Mouse (Mus musculus) thymus, postnatal 36 days (tissue): ENCODE measurements around the gene Thy1.
A peak's percentile ranks its signal among the peaks of the same experiment; 100 is the strongest.

Experiments used
- DNase-seq, 2 experiments: peaks; one replicate each; pipeline ENCODE4 v3.0.0; 2022; ENCODE audit warnings: mixed read lengths in 2 of 2

Thy1 gene

DNA sequence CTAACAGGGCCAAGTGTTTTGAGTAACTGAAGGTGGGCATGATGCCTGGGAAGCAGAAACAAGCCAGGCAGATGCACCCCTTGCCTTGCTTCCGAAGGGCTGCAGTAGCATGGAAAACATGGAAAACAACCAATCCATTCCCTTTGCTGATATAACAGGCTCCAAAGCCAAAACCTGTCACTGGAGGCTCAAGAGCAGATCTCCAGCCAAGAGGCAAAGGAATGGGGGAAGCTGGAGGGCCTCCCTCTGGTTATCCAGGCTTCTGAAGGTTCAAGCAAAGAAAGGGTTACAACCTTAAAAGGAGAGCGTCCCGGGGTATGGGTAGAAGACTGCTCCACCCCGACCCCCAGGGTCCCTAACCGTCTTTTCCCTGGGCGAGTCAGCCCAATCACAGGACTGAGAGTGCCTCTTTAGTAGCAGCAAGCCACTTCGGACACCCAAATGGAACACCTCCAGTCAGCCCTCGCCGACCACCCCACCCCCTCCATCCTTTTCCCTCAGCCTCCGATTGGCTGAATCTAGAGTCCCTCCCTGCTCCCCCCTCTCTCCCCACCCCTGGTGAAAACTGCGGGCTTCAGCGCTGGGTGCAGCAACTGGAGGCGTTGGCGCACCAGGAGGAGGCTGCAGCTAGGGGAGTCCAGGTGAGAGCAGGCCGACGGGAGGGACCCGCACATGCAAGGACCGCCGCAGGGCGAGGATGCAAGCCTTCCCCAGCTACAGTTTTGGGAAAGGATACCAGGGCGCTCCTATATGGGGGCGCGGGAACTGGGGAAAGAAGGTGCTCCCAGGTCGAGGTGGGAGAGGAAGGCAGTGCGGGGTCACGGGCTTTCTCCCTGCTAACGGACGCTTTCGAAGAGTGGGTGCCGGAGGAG is at the start of gene Thy1:
Gene Thy1, plus strand, starts transcription at position 549 of the 872 bp plus-strand sequence.
- DNase-seq: peak; percentile 85 to 91

DNA sequence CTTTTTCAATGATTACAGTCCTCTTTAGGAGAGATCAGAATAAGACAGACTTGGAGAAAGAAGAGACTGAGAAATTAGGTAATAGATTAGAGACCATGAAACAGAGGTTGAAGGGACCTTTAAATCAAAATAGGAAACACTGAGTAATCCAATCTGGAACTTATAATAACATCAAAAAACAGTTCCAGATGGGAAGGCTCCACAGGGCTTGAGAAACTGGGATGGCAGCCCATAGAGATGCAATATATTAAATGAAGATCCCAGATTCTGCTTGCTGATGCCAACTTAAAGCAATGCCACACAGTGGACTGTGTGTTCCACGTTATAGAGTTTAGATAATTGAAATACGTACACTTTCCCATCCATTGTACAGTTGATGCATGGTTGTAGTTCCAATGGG is 45.5 kb upstream of the Thy1 start:
- no peak for DNase-seq

DNA sequence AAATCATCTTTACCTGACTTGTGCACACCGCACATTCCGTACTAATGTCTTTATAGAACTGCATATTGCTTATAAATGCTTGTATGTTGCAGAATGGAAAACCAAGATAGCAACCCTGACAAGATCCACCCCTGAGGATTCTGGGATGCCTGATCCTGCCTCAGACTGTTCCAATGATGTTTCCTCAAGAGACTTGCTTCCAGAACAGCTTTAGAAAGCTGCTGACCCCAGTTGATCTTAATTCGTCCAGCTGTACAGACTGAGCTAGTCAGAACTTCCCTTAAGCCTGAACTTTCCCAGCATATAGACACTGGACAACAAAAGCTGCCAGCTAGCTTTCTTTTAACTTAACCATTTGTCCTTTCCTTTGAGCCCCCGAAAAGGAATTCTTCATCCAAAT is 44.3 kb upstream of the Thy1 start:
- no peak for DNase-seq

DNA sequence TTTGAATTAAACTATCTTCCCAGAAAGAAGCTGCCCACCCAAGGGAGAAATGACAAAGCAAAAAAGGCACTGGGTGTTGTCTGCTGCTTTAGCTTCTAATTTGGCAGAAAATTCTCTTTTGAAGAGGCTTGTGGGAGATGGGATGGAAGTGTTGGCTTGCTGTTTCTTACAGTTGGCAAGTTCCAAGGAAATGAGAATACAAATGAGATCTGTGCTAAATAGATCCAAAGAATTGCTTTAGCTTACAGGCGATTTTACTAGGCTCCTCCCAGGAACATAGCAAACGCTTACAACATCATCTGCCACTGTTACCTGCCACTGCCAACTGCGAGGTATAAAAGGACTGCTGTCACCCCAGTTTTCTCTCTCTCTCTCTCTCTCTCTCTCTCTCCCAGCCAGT is 38.8 kb upstream of the Thy1 start:
- DNase-seq: no peak

DNA sequence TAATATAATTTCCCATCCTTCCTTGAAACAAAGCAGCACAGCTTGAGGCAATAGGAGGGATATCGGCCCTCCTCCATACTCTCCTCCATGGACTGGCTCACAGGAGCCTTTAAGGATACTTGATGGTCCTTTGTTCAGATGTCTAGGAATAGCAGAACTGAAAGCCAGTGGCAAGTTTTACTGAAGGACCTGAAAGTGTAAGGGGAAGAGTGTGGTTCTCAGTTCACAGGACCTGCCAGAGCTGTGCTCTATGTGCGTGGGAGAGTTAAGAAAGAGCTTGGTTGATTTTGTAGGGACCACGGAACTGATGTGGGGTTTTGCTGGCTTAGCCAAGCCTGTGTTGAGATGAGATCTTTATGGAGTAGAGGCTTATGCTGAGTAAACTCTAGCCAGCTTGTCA is 37.9 kb upstream of the Thy1 start:
- no peak for DNase-seq

DNA sequence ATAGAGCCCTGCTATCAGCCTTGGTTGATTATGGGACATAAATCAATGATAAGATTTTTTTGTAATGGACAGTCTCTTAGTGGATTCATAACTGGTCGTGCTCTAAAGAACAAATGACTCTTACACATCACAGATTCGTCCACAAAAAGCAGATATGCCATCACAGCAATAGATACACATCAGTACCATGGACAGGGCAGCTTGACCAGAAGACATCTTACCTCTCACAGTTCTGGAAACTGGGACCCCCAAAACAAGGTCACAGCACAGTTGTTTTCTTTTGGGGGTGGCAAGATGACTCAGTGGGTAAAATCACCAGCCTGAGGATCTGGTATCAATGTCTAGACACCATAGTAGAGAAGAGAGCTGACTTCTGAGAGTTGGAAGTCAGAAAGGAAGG is 35.9 kb upstream of the Thy1 start:
- DNase-seq: no peak

DNA sequence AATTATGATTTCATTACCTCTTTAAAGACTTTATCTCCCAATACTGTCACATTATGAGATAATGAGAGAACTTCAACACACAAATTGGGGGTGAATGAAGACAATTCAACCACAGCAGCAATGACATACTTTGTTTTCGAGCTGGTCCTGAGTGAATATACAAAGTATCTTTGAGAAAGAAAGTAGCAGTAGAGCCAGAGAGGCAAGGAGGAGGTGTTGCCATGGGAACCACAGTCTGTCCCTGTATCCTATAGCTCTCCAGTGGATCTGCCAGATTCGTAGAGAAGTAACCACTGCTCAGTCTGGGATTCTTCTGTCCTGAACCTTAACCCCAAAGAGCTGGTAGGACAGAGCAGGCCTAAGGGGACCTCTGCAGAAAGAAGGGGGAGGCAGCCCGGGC is 35.2 kb upstream of the Thy1 start:
- no peak for DNase-seq

DNA sequence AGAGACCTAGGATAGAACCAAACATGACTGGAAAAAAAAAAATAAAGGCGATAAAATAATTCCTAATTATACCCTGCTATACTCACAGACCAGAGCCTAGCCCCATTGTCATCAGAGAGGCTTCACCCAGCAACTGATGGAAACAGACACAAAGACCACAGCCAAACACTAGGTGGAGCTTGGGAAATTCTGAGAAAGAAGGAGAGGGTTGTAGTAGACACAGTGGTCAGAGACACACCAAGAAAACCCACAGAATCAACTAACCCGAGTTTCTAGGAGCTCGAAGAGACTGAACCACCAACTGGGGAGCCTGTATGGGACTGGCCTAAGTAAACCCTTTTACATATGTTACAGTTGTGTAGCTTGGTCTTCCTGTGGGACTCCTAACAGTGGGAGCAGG is 32.3 kb upstream of the Thy1 start:
- DNase-seq: no peak

DNA sequence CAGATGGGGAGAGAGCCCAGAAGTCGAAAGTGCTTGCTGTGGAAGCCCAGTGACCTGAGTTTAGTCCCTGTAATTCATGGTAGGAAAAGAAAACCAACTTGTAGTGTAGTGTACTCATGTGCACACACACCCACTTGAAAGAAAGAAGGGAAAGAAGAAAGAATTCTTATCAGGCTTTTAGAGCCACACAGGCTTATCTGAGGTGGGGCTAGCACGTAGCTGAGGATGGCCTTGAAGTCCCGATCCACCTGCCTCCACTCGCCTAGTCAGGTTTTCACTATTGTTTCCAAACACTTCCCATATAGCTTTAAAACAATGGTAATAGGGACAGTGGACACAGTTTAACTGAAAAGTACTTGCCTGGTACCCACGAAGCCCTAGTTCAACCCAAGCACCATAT is 31.5 kb upstream of the Thy1 start:
- DNase-seq: no peak

DNA sequence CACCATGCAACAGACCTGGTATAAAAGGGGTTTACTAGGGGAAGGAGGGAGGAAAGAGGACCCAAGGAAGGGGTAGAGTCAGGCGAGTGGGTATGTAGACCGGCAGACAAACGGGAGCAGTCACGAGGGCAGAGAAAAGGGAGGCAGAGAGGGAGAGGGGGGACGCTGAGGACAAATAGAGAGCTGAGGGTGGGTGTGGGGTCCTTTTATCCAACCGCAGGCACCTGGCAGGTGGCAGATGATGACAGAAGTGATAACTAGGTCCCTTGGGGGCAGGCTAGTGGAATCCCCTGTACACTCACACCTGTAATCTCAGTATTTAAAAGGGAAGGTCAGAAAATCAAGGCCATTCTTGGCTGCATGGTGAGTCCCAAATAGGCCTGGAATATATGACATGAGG is 31.0 kb upstream of the Thy1 start:
- peak; percentile 75 to 88 for DNase-seq

DNA sequence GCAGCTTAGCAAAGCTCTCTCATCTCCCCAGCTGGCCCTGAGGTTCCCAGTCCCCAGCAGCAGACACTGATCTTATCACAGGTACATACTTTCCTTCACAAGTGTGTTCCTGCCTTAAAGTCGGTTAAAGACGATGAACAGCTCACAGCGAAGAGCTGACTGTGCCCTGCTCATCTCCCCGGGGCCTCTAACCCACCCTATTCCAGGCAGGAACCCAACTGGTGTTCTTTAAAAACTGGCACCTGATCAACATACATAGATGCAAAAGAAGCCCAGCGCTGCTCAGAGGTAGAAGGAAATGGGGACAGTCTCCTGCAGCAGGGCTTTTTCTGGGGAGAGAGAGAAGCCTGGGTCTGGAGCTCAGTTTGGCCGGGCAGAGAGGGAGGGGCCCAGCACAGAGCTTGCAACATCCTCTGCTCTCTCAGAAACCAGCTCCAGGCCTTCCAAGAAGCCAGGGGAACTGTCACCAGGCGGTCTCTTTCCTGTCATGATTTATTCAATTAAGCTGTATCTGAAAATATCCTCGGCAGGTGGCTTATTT is 30.4 kb upstream of the Thy1 start:
- peak; percentile 61 to 75 for DNase-seq

DNA sequence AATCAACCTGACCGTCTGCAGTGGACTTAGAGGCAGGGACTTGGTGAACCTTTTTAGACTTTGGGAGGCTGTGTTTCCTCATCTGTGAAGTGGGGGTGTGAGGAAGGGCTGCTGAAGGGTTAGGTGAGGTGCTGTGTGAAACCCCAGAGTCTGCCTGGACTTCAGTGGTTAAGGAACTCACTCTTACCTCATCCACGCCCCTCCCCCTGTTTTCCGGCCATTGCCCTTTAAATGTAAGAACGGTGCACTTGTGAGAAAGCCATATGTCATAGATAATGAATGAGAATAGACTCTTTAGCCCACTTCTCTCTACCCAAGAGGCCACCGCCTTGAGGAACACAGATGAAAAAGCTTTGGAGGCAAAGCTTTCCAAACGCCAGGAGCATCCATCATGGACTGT is 29.4 kb upstream of the Thy1 start:
- DNase-seq: peak in 1 of 2 experiments; percentile 59

DNA sequence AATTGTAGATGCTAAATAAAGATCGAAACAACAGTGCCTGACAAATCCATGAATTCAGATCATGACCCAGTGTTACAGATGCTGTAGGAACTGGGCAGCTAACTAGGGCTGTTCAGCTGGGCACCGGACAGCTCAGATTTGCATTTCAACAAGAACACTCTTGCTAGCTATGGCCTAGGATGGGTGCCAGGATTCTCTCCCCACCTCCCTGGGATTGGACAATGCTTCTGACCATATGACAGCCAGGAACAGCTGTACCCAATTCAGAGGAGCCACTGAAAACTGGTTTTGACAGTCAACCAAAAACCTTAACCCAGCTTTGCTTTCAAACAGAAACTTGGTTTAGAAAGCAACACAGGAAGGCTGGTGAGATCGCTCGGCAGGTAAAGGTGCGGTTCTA is 26.9 kb upstream of the Thy1 start:
- DNase-seq: no peak

DNA sequence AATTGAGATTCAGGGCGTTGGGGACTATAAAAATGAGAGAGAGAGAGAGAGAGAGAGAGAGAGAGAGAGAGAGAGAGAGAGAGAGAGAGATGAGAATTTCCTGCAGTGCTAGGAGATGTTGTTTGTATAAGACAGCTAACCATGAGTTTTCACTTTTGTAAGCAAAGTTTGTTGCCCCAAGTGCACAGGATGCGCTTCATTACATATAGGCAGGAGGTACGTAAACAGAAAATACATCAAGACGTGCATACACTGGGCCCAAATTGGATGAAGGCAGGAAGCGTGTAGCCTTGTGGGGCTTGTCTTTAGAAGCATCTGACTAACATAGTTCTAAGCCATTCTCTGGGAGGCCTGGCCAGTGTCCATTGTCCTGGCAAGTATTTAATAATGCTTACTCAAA is 25.3 kb upstream of the Thy1 start:
- DNase-seq: no peak

DNA sequence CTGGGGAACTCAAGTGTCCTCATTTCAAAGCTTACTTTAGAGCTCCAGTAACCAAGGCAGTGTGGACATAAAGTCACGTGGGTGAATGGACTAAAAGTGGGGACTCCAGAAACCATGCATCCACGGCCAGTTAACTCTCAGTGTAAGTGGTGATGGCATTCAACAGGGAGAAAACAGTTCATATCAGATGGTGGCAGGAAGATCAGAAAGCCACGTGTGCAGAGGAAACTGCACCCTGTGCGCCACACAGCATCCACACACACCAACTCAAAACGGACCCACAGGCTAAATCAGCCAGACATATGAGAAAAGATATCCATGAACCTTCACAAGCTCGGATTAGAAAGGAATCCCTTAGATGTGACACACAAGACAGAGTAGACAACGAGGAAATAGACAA is 23.2 kb upstream of the Thy1 start:
- peak; percentile 62 to 71 for DNase-seq

DNA sequence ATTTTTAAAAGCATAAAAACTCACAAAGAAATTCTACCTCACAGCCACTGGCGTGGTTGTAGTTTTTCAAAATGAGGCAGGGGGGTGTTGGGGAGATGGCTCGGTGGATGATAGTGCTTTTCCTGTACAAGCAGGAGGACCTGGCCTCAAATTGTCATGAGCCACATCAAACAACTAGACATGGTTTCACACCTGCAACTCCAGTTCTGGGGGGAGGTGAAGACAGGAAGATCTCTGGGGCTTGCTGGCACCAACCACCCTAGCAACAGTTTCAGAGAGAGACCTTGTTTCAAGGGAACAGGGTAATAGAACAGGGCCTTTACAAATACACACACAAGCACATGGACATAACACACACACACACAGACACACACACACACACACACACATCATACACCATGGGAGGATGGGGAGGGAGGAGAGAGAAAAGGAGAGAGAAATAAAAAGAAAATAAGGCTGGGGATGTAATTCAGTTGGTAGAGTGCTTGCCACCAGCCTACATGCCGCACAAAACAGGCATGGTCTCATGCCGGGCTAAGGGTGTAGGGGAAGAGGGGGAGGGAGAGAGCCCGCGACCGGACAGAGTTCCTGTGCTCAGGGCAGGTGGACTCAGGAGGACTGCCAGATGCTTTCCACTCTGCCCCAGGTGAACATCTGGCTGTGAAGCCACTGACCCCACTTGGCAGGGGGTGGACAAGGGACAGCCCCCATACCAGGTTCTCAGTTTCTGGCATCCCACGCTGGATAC is 20.9 kb upstream of the Thy1 start:
- DNase-seq: peak; percentile 73 to 86

DNA sequence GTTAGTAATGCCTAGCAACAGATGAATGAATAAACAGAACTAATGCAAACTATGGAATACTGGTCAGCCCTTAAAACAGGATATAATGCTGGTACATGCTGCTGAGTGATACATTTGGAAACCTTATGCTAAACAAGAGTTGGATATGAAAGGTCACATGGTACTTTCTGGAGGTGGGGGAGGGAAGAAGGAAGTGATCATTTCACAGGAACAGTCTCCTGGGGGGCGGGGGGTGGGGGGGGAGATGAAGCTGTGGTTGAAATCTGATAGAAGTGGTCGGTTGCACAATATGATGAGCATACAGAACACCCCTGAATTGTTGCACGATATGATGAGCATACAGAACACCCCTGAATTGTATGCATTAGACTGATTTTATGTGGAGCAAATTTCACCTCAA is 19.1 kb upstream of the Thy1 start:
- DNase-seq: no peak

DNA sequence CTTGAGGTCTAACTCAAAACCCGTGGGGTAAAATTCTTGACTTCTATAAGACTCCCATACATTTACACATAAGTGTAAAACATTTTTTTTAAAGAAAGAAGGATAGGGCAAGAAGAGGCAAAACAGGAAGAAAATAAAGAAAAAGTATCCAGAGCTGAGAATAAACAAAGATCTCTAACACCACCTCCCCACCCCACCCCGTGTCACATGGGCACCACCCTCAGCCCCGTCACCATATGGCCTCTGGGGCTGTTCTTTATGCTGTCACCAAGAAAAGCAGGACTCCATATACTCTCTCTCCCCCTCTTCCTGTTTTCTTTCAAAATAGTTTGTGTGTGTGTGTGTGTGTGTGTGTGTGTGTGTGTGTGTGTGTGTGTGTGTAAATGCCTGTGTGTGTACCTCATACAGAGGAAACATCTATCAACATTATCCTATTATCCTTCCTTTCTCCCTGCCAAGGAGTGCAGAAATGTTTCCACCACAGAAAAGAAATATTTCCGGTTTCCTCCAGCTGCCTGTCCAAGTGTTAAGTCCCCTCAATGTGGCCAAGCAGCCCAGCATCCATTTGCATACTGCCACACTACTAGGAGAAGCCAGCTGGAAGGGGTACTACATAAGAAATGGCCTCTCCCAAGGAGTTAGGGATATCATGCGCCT is 13.5 kb upstream of the Thy1 start:
- peak; percentile 66 to 77 for DNase-seq

DNA sequence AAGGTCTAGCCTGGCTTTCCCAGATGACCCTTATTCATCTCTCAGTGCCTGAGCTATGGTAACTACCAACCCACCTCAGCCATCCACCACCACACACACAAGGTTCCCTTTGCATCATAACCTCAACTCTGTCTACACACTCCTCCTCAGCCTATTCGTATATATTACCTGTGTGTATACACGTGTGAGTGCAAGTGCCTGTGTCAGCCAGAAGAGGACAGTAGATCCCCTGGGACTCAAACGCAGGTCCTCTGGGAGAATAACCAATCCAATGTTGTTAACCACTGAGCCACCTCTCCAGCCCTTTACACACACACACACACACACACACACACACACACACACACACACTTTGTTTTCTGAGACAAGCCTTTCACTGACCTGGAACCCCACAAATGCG is 12.5 kb upstream of the Thy1 start:
- peak in 1 of 2 experiments; percentile 51 for DNase-seq

DNA sequence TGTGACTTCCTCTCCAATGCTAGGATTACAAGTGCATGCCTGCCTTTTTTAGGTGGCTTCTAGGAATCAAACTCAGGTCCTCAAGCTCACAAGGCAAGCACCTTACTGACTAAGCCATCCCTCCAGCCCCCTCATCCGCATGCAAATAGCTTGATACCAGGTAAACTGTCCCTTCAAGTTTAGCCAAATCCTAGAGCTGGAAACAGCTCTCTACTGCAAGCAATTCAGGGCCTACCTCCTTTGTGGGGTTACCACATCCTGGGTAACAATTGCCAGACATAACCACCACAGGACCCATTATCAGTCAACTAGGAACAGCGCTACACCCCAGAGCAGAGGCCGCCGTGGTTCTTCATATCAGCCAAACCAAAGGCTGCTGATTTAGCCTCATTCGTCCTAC is 12.1 kb upstream of the Thy1 start:
- DNase-seq: peak; percentile 68 to 69

DNA sequence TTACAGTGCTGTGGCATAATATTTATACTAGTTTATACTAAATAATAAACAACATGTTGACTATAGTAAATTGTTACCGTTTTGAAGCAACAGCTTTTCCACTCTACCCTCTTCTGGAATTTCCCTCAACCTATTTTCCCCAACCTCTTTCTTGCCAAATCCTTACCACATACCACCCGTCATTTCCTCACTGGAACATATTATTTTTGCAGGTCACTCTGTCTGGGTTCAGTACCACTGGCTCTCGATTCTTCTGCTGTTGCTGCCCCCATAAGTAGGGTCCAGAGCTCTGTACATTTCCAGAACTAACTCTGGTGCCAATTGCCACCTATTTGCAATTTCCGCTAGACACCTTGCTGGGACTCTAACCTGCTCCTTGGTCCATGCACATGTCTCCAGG is 11.2 kb upstream of the Thy1 start:
- DNase-seq: peak in 1 of 2 experiments; percentile 16

DNA sequence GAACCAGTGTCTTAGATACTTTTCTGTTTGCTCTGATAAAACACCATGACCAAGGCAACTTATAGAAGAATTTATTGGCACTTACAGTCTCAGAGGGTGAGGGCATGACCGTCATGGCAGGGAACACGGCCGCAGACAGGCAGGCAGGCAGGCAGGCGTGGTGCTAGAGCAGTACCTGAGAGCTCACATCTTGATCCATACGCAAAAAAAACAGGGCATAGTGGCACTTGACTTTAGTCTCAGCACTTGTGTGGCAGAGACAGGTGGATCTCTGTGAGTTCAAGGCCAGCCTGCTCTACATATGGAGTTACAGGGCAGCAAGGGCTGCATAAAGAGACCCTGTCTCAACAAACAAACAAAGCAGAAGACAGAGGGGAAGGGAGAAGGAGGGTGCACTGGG is 9.9 kb upstream of the Thy1 start:
- peak in 1 of 2 experiments; percentile 25 for DNase-seq

DNA sequence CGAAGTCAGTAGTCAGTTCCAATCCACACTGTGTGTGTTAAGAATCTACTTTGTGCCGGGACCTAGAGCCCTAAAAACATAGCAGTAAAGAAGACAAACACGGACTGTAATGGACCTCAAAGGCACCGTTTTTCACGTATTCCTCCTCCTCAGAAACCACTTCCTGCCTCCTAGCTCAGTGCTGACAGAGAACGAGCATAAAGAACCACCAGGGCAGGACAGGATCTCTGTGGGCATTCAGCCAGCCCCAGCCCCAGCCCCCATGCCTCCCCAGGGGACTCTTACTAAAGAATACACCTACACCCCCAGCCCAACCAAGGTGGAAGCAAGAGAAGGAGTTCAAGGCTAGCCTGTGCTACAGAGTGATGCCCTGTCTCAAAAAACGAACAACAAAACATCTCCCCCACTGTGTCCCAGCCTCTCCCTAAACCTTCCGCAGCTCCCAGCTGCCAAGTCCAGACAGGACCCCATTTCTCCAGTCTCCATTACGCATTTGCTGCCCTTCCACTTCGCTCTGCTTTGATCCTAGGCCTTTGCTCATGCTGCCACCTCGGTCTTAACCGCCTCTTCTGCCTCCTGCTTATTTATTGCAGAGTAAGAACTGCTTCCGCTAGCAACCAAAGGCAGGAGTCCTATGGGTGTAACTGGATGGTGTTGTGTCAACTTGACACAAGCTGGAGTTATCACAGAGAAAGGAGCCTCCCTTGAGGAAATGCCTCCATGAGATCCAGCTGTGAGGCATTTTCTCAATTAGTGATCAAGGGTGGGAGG is 9.0 kb upstream of the Thy1 start:
- DNase-seq: peak; percentile 58 to 69
